Mouse (Mus musculus) forebrain, embryonic 16.5 days (tissue): ENCODE data around the gene Iqcg. TPM values are rescaled to one million over a fixed set of nuclear protein-coding genes. Genes with fewer than 3 reads are reported as not detected.
"Not testable (repeated sequence)": the region's sequence is repeated elsewhere in the genome, so short reads cannot be mapped to it uniquely, and the experiment has no call there.

ENCODE experiments used
- ATAC-seq: fragments of 200-750 bp; cut with Nextera tagmentation; 2 replicates; pipeline ENCODE4 v1.8.0; 2017; ENCODE audit warnings: mild to moderate bottlenecking, moderate library complexity
- H3K27ac ChIP-seq: fragments of 300-500 bp; sonication (generic); 2 replicates; pipeline ENCODE4 v1.5.1; 2014; ENCODE audit warnings: low read length, control low read depth
- H3K27me3 ChIP-seq: fragments of 300-500 bp; sonication (generic); replicated peaks from 2 replicates; pipeline ENCODE4 v1.6.1; 2014; ENCODE audit warnings: low read length; ENCODE audit not compliant: control insufficient read depth, insufficient read depth
- H3K36me3 ChIP-seq: fragments of 300-500 bp; sonication (generic); 2 replicates; pipeline ENCODE4 v1.6.1; 2014; ENCODE audit not compliant: control insufficient read depth, insufficient read depth
- H3K4me1 ChIP-seq: fragments of 300-500 bp; sonication (generic); replicated peaks from 2 replicates; pipeline ENCODE4 v1.6.1; 2014; ENCODE audit warnings: low read length; ENCODE audit not compliant: control insufficient read depth, insufficient read depth
- H3K4me2 ChIP-seq: fragments of 300-500 bp; sonication (generic); 2 replicates; pipeline ENCODE4 v1.6.1; 2014; ENCODE audit warnings: mild to moderate bottlenecking, low read length, control low read depth
- H3K4me3 ChIP-seq: fragments of 300-500 bp; sonication (generic); replicated peaks from 2 replicates; pipeline ENCODE4 v1.5.1; 2014; ENCODE audit warnings: mild to moderate bottlenecking, low read length, control low read depth
- H3K9ac ChIP-seq: fragments of 300-500 bp; sonication (generic); replicated peaks from 2 replicates; pipeline ENCODE4 v1.6.1; 2014; ENCODE audit warnings: low read depth, low read length, control low read depth
- H3K9me3 ChIP-seq: fragments of 300-500 bp; sonication (generic); 2 replicates; pipeline ENCODE4 v1.6.1; 2016; ENCODE audit warnings: low read length; ENCODE audit not compliant: control insufficient read depth
- WGBS: fragments of 180-500 bp; shearing (Covaris S2); extraction: QIAGEN DNeasy Blood & Tissue Kit; methylation state at CpG from one replicate; pipeline ENCODE4 v1.1.7; 2014; 5-methylcytosine and 5-hydroxymethylcytosine counted together
- polyA plus RNA-seq: library from polyadenylated mRNA; unstranded; fragments of >200 nt; fragmentation: Nextera tagmentation; extraction: Ambion mirVana; gene quantifications from 2 replicates; pipeline ENCODE4 v1.2.1, GENCODE M21; 2015

Iqcg gene
- polyA plus RNA-seq, 1 experiment from 2014 or later, result 3.9 TPM

DNA sequence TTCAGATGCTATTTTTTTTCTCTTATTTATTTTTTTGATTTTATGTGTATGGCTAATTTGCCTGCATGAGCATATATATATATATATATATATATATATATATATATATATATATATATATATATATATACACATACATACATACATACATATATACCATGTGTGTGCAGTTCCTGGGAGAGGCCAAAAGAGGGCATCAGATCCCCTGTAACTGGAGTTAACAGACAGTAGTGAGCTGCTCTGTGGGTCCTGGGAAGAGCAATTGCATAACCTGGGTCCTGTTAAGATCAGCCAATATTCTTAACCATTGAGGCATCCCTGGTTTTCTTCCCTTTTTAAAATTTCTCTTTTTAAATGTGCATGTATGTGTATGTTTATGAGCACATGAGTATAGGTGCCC, 14.9 kb upstream of the Iqcg start:
- Histone ChIP-seq H3K9me3 (no peaks in the 10 kb centered on the region), H3K4me1 (no peaks in the 10 kb centered on the region), H3K36me3 (no peaks in the 10 kb centered on the region), H3K27ac (no peak overlapping the region), H3K27me3 (no peaks in the 10 kb centered on the region), H3K4me3 (no peak overlapping the region), H3K4me2 (no peak overlapping the region), H3K9ac (no peak overlapping the region)
- ATAC-seq, result no peak

DNA sequence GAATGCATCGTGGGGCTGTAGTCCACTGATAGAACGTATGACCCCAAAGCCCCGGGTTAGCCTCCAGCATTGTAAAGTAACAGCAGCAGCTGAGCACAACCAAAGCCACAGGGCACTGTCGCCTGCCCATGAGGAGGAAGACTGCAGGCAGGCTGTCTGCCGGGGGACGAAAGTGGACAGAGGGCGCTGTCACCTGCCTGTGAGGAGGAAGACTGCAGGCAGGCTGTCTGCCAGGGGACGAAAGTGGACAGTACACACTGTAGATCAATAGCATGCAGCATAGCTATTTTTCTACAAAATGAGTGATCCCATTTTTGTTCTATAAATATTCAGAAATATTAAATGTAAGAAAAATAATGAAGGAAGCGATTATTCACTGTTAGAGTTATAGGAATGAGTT, 8.6 kb upstream of the Iqcg start:
- H3K9me3 ChIP-seq, result no peaks in the 10 kb centered on the region
- H3K4me2 ChIP-seq, result no peak overlapping the region

DNA sequence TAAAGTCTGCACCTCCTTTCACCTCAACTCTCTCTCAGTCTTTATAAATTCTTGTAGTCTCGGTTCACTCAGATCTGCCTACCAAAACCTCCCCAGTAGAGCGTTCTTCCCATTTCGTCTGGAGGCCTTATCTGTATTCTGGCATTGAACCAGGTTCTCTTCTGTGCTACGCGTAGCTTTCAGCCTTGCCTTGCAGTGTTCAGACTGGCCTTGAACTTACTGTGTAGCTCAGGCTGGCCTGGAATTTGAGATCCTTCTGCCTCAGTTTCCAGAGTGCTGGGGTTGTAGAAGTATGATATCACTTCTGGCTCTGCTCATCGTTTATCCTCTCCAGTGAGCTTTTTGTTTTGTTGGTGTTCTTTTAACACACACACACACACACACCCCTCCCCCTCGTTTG, 7.2 kb upstream of the Iqcg start:
- 6% methylated on average over 7 of the region's 7 CpGs for WGBS
- no peaks in the 10 kb centered on the region for H3K9me3 ChIP-seq
- no peaks in the 10 kb centered on the region for H3K27me3 ChIP-seq
- peak overlapping the region; percentile 83; the same call in 1 of the 2 replicates for H3K27ac ChIP-seq
- peak overlapping the region; percentile 85 for H3K9ac ChIP-seq
- peaks cover 21% of the 10 kb centered on the region for H3K4me1 ChIP-seq
- ATAC-seq, result no peak
- H3K4me3 ChIP-seq, result peak overlapping the region; percentile 87
- peak overlapping the region; percentile 77 for H3K4me2 ChIP-seq
- peaks cover 23% of the 10 kb centered on the region for H3K36me3 ChIP-seq

More for the DNA sequence above, 8.6 kb upstream of the Iqcg start:
- peaks cover 11% of the 10 kb centered on the region for H3K36me3 ChIP-seq
- H3K4me3 ChIP-seq, result no peak overlapping the region
- ATAC-seq, result no peak
- no peaks in the 10 kb centered on the region for H3K27me3 ChIP-seq
- H3K27ac ChIP-seq, result no peak overlapping the region
- H3K9ac ChIP-seq, result no peak overlapping the region
- H3K4me1 ChIP-seq, result peaks cover 16% of the 10 kb centered on the region
- 64% methylated on average over 9 of the region's 9 CpGs for WGBS

DNA sequence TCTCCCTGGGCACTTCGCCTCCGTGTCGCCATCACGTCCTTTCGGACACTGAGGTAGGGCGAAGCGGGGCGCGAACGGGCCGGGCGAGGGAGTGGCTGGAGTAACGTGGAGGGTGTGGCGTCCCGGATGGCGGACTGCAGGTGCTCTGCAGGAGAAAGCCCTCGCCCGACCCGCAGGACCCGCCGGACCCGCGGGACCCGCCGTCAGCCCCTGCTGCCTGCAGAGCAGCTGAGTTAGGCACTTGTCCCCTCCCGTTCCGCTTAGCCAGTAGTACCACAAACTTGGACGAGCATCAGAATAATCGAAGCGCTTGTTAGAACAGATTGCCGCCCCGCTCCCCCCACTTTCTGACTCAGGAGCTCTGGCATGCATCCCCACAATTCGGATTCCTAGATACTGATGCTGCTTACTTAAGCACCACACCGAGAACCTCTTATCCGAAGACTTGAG, 6.7 kb upstream of the Iqcg start:
- peak overlapping the region; percentile 83 for H3K27ac ChIP-seq
- peak overlapping the region; percentile 87 for H3K4me3 ChIP-seq
- no peaks in the 10 kb centered on the region for H3K9me3 ChIP-seq
- no peaks in the 10 kb centered on the region for H3K27me3 ChIP-seq
- H3K36me3 ChIP-seq, result peaks cover 25% of the 10 kb centered on the region
- peak; percentile 54 for ATAC-seq
- H3K9ac ChIP-seq, result peak overlapping the region; percentile 85
- peaks cover 26% of the 10 kb centered on the region for H3K4me1 ChIP-seq
- H3K4me2 ChIP-seq, result peak overlapping the region; percentile 77
- under 1% methylated on average over 35 of the region's 35 CpGs for whole genome bisulfite sequencing

DNA sequence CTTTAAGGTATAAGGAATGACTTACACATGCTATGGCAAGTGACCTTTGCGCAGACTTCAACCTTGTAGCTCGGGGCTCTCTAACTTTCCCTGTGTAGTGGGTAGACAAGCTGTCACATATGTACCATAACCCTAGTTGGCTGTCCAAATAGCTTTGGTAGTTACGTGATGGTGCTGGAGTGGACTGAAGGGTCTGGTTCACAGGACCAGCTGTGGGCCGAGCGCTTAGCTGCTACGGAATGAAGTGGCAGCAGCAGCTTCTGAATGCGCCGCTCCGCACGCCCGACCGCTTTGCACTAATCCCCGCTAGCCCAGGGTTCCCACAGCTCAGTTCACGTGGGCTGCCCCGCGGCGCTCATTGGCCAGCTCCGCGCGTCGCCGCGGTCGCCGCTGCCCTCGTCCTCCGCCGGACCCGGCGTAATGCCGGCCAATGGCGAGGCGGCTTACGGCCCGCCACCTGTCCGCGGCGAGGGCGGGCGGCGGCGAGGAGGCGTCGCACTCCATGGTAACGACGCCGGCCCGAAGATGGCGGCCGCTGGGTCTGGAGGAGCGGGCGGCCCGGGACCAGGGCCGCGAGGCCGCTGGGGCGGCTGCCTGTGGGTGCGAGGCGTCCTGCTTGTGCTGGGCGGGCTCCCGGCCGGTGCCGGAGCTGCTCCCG, 6.1 kb upstream of the Iqcg start, which contains the start of gene Lmln:
Gene Lmln, plus strand, starts transcription at position 498 of the 658 bp plus-strand sequence.
- Histone ChIP-seq H3K9me3 (no peaks in the 10 kb centered on the region), H3K27me3 (no peaks in the 10 kb centered on the region), H3K9ac (peak within 1 kb of the TSS; percentile 85), H3K4me2 (peak within 1 kb of the TSS; percentile 77), H3K36me3 (peaks cover 25% of the 10 kb centered on the region), H3K27ac (peak within 1 kb of the TSS; percentile 83), H3K4me1 (peaks cover 30% of the 10 kb centered on the region), H3K4me3 (peak within 1 kb of the TSS; percentile 87)
- peak; percentile 98 for ATAC-seq
- under 1% methylated on average over 57 of the region's 64 CpGs for WGBS

DNA sequence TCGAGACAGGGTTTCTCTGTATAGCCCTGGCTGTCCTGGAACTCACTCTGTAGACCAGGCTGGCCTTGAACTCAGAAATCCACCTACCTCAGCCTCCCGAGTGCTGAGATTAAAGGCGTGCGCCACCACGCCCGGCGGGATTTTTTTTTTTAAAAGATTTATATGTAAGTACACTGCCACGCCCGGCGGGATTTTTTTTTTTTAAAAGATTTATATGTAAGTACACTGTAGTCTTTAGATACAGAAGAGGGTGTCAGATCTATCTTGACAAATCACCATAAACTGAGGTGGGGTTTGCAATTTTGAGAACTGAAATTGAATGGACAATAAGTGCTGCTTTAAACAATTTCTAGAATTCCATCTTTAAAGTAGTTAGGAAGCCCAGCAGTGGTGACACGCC, 5.4 kb upstream of the Iqcg start:
- Histone ChIP-seq H3K27ac (no peak overlapping the region), H3K4me3 (no peak overlapping the region), H3K9ac (no peak overlapping the region), H3K4me1 (peaks cover 31% of the 10 kb centered on the region), H3K4me2 (no peak overlapping the region), H3K36me3 (peaks cover 25% of the 10 kb centered on the region), H3K27me3 (no peaks in the 10 kb centered on the region), H3K9me3 (no peaks in the 10 kb centered on the region)
- no peak for ATAC-seq
- 61% methylated on average over 11 of the region's 11 CpGs for WGBS

DNA sequence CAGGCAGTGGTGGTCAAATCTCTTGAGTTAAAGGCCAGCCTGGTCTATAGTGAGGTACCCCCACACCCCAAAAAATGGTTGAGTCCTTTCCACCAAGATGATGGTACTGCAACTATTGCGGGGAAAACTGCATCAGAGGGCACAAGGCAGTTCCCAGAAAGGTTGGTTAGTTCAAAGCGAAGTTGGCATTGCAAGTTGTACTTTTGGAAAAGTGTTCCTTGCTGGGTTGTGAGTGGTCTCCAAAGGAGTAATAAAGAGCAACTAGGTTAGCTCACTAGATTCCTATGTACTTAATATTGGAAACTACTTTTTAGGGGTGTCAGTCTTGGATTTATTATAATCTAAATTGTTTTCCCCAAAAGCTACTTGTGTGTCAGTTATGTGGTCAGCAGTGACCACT, 4.9 kb upstream of the Iqcg start:
- no peak for ATAC-seq
- no peak overlapping the region for H3K27ac ChIP-seq
- H3K4me2 ChIP-seq, result no peak overlapping the region
- H3K36me3 ChIP-seq, result peaks cover 25% of the 10 kb centered on the region
- H3K9me3 ChIP-seq, result no peaks in the 10 kb centered on the region
- 85% methylated on average over 2 of the region's 2 CpGs for WGBS
- H3K9ac ChIP-seq, result no peak overlapping the region
- no peaks in the 10 kb centered on the region for H3K27me3 ChIP-seq
- peaks cover 31% of the 10 kb centered on the region for H3K4me1 ChIP-seq
- no peak overlapping the region for H3K4me3 ChIP-seq

DNA sequence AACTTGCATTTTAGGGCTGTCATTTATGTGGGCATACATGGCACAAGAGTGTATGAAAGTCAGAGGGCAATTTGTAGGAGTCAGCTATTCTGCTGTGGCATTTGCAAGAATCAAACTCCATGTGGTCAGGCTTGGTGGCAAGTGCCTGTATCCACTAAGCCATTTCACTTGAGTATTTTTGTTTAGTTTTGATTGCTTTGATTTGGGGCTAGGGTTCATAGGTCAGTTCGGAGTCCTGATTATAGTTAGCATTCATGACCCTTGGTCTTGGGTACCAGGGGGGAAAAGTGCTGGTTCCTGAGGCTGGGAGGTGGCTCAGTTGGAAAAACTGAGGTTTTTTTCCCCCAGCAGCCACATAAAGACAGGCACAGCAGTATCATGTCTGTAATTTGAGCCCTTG, 3.5 kb upstream of the Iqcg start:
- Histone ChIP-seq H3K4me3 (no peak overlapping the region), H3K27me3 (no peaks in the 10 kb centered on the region), H3K27ac (no peak overlapping the region), H3K4me1 (peaks cover 35% of the 10 kb centered on the region), H3K36me3 (peaks cover 25% of the 10 kb centered on the region), H3K9me3 (no peaks in the 10 kb centered on the region), H3K4me2 (no peak overlapping the region), H3K9ac (no peak overlapping the region)
- WGBS, result 100% methylated on average over 1 of the region's 1 CpGs
- no peak for ATAC-seq

DNA sequence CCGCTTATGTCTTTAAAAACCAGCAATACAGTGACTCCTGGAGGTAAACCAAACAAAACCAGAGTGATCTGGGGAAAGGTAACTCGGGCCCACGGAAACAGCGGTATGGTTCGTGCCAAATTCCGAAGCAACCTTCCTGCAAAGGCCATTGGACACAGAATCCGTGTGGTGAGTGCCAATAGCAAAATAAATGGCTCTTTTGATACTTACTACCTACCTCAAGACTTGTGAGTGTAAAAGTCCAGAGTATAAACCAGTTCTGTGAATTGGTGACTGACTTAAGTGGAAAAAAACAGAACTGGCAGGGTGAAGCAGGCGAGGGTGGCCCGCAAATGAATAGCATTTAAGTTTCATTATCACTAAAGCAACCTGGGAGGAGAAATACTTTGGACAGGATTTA, 2.6 kb upstream of the Iqcg start:
- not testable (repeated sequence) for H3K4me3 ChIP-seq, H3K4me2 ChIP-seq
- 87% methylated on average over 9 of the region's 9 CpGs for WGBS

More for the DNA sequence above, 2.6 kb upstream of the Iqcg start:
- H3K27me3 ChIP-seq, H3K9ac ChIP-seq, ATAC-seq, H3K27ac ChIP-seq, H3K9me3 ChIP-seq: not testable (repeated sequence)
- Histone ChIP-seq H3K4me1 (peaks cover 33% of the 10 kb centered on the region), H3K36me3 (peaks cover 25% of the 10 kb centered on the region)
